Mouse (Mus musculus) common myeloid progenitor, adult 5-6 weeks (primary cell): ENCODE data around the gene Topbp1. TPM values are rescaled to one million over a fixed set of nuclear protein-coding genes. Genes with fewer than 3 reads are reported as not detected.

Experiments
- ATAC-seq: replicated peaks from 2 replicates; pipeline ENCODE4 v1.8.0; 2016; ENCODE audit warnings: low read depth, mild to moderate bottlenecking, moderate TSS enrichment, inconsistent platforms; ENCODE audit not compliant: poor library complexity, severe bottlenecking
- total RNA-seq: library from RNA; stranded (forward); fragments of 200-1000, 187-1606 nt; gene quantifications from 2 replicates; pipeline ENCODE4 v1.2.3, GENCODE M21; 2017

Topbp1 gene
- 193 and 242 TPM in 2 replicates for total RNA-seq

- peak; percentile 93 for ATAC-seq
These were observed at the start of gene Topbp1, which contains the start of gene 1300017J02Rik for GRCm38 (mm10) chr9:103304927-103305326. Topbp1 (plus strand) TSS chr9:103305215. 1300017J02Rik (minus strand) TSS chr9:103305082.

- no peak for ATAC-seq
These were observed 39.2 kb upstream of the Topbp1 start for GRCm38 (mm10) chr9:103265778-103266177.

GRCm38 (mm10) chr9:103271104-103271503 is 33.9 kb upstream of the Topbp1 start:
- ATAC-seq = no peak

- ATAC-seq = no peak
These were observed 30.2 kb upstream of the Topbp1 start for GRCm38 (mm10) chr9:103274819-103275218.

GRCm38 (mm10) chr9:103275676-103276075 is 29.3 kb upstream of the Topbp1 start:
- ATAC-seq = no peak

- ATAC-seq = no peak
These were observed 28.1 kb upstream of the Topbp1 start for GRCm38 (mm10) chr9:103276876-103277275.

GRCm38 (mm10) chr9:103286396-103286795 is 18.6 kb upstream of the Topbp1 start:
- ATAC-seq = no peak

GRCm38 (mm10) chr9:103286901-103287422 is 18.1 kb upstream of the Topbp1 start:
- no peak for ATAC-seq

GRCm38 (mm10) chr9:103287840-103288488 is 17.1 kb upstream of the Topbp1 start:
- peak; percentile 85 for ATAC-seq

GRCm38 (mm10) chr9:103288489-103289180 is 16.4 kb upstream of the Topbp1 start:
- ATAC-seq = no peak

GRCm38 (mm10) chr9:103294507-103294906 is 10.5 kb upstream of the Topbp1 start:
- no peak for ATAC-seq

GRCm38 (mm10) chr9:103301086-103301485 is 3.9 kb upstream of the Topbp1 start:
- ATAC-seq = no peak

GRCm38 (mm10) chr9:103302239-103302638 is 2.8 kb upstream of the Topbp1 start:
- ATAC-seq = no peak

GRCm38 (mm10) chr9:103302666-103303065 is 2.3 kb upstream of the Topbp1 start:
- ATAC-seq = peak; percentile 57

GRCm38 (mm10) chr9:103305332-103306041 is 472 bp downstream of the Topbp1 start:
- peak; percentile 19; the same call in 1 of the 2 replicates for ATAC-seq

GRCm38 (mm10) chr9:103309832-103310231 is 4.8 kb downstream of the Topbp1 start:
- ATAC-seq = no peak

GRCm38 (mm10) chr9:103324678-103325077 is 19.7 kb downstream of the Topbp1 start:
- no peak for ATAC-seq

- peak; percentile 93 for ATAC-seq
These were observed 21.4 kb downstream of the Topbp1 start for GRCm38 (mm10) chr9:103326449-103326848.

GRCm38 (mm10) chr9:103332663-103333062 is 27.6 kb downstream of the Topbp1 start:
- peak; percentile 43 for ATAC-seq

- 0 out of 2 replicates have a peak, but pooled peaks have one; percentile 45 for ATAC-seq
These were observed 31.9 kb downstream of the Topbp1 start for GRCm38 (mm10) chr9:103336912-103337311.

- peak; percentile 85 for ATAC-seq
These were observed 42.0 kb downstream of the Topbp1 start for GRCm38 (mm10) chr9:103347045-103347444.
